Mouse (Mus musculus) intestine, embryonic 14.5 days (tissue): ENCODE data around the gene Hspa14. TPM values are rescaled to one million over a fixed set of nuclear protein-coding genes. Genes with fewer than 3 reads are reported as not detected.

Source experiments
- ATAC-seq: fragments of 200-750 bp; cut with Nextera tagmentation; replicated peaks from 2 replicates; pipeline ENCODE4 v1.8.0; 2017; ENCODE audit warnings: low read depth, moderate number of reproducible peaks, moderate TSS enrichment, moderate library complexity; ENCODE audit not compliant: low FRiP score, low TSS enrichment
- DNase-seq: peaks from one replicate; pipeline ENCODE4 v3.0.0-alpha.2; 2018; ENCODE audit warnings: low spot score
- H3K27ac ChIP-seq: fragments of 300-500 bp; sonication (generic); 2 replicates; pipeline ENCODE4 v1.5.1; 2014; ENCODE audit warnings: low read depth, mild to moderate bottlenecking, control low read depth
- H3K27me3 ChIP-seq: fragments of 300-500 bp; sonication (generic); replicated peaks from 2 replicates; pipeline ENCODE4 v1.6.1; 2014; ENCODE audit warnings: low read length, control low read depth; ENCODE audit not compliant: control insufficient read depth, insufficient read depth
- H3K36me3 ChIP-seq: fragments of 300-500 bp; sonication (generic); 2 replicates; pipeline ENCODE4 v1.6.1; 2014; ENCODE audit warnings: low read length, control low read depth; ENCODE audit not compliant: control insufficient read depth, insufficient read depth
- H3K4me1 ChIP-seq: fragments of 300-500 bp; sonication (generic); replicated peaks from 2 replicates; pipeline ENCODE4 v1.6.1; 2014; ENCODE audit warnings: low read length, control low read depth, mixed read lengths; ENCODE audit not compliant: control insufficient read depth, insufficient read depth
- H3K4me2 ChIP-seq: fragments of 300-500 bp; sonication (generic); 2 replicates; pipeline ENCODE4 v1.6.1; 2014; ENCODE audit warnings: low read length
- H3K4me3 ChIP-seq: fragments of 300-500 bp; sonication (generic); 2 replicates; pipeline ENCODE4 v1.5.1; 2014; ENCODE audit warnings: low read depth, low read length, control low read depth, mixed read lengths
- H3K9ac ChIP-seq: fragments of 300-500 bp; sonication (generic); 2 replicates; pipeline ENCODE4 v1.6.1; 2014; ENCODE audit warnings: mild to moderate bottlenecking, low read length
- H3K9me3 ChIP-seq: fragments of 300-500 bp; sonication (generic); 2 replicates; pipeline ENCODE4 v1.6.1; 2016; ENCODE audit warnings: low read length, control low read depth; ENCODE audit not compliant: control insufficient read depth
- WGBS: fragments of 180-500 bp; shearing (Covaris S2); extraction: QIAGEN DNeasy Blood & Tissue Kit; methylation state at CpG from one replicate; pipeline ENCODE4 v1.1.7; 2014; 5-methylcytosine and 5-hydroxymethylcytosine counted together
- polyA plus RNA-seq: library from polyadenylated mRNA; unstranded; fragments of >200 nt; fragmentation: Nextera tagmentation; extraction: Ambion mirVana; gene quantifications from 2 replicates; pipeline ENCODE4 v1.2.1, GENCODE M21; 2014

Hspa14 gene
- polyA plus RNA-seq, 1 experiment from 2014 or later, result 113 TPM

- no peak for DNase-seq
- no peak overlapping the region for H3K27ac ChIP-seq
- H3K4me1 ChIP-seq, result no peaks in the 10 kb centered on the region
- no peaks in the 10 kb centered on the region for H3K9me3 ChIP-seq
- no peak overlapping the region for H3K4me3 ChIP-seq
- H3K27me3 ChIP-seq, result no peaks in the 10 kb centered on the region
- peaks cover 43% of the 10 kb centered on the region for H3K36me3 ChIP-seq
- H3K9ac ChIP-seq, result no peak overlapping the region
- 81% methylated on average over 4 of the region's 4 CpGs for WGBS
- ATAC-seq, result no peak
- no peak overlapping the region for H3K4me2 ChIP-seq
Measured at GRCm38 (mm10) chr2:3456590-3456989, 56.0 kb downstream of the Hspa14 start.

DNA sequence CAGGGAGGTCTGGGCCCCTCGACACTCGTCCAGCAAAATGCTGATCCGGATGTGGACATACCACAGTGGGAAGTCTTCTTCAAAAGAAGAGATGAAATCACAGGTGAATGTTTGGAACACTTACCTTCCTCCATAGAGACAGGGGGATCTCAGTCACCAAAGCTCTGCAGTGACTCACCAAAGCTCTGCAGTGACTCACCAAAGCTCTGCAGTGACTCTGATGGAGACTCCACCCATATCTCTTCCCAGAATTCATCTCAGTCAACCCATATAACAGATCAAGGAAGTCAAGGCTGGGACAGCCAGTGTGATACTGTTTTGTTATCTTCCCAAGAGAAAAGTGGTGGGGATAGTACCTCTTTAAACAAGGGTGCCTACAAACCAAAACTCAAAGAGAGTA lies 59.5 kb downstream of the Hspa14 start:
- H3K27ac ChIP-seq, result no peak overlapping the region
- no peaks in the 10 kb centered on the region for H3K27me3 ChIP-seq
- 87% methylated on average over 3 of the region's 3 CpGs for WGBS
- peaks cover 26% of the 10 kb centered on the region for H3K36me3 ChIP-seq
- no peak overlapping the region for H3K9ac ChIP-seq
- DNase-seq (no peak), ATAC-seq (no peak)
- no peaks in the 10 kb centered on the region for H3K9me3 ChIP-seq
- H3K4me2 ChIP-seq, result no peak overlapping the region
- no peaks in the 10 kb centered on the region for H3K4me1 ChIP-seq
- no peak overlapping the region for H3K4me3 ChIP-seq

GRCm38 (mm10) chr2:3449431-3449830 lies 63.2 kb downstream of the Hspa14 start:
- H3K27ac ChIP-seq, result no peak overlapping the region
- no peak overlapping the region for H3K4me3 ChIP-seq
- WGBS, result 62% methylated on average over 2 of the region's 2 CpGs
- no peaks in the 10 kb centered on the region for H3K4me1 ChIP-seq
- H3K9me3 ChIP-seq, result no peaks in the 10 kb centered on the region
- ATAC-seq (no peak), DNase-seq (no peak)
- peaks cover 17% of the 10 kb centered on the region for H3K36me3 ChIP-seq
- H3K27me3 ChIP-seq, result no peaks in the 10 kb centered on the region
- H3K9ac ChIP-seq, result no peak overlapping the region
- H3K4me2 ChIP-seq, result no peak overlapping the region

DNA sequence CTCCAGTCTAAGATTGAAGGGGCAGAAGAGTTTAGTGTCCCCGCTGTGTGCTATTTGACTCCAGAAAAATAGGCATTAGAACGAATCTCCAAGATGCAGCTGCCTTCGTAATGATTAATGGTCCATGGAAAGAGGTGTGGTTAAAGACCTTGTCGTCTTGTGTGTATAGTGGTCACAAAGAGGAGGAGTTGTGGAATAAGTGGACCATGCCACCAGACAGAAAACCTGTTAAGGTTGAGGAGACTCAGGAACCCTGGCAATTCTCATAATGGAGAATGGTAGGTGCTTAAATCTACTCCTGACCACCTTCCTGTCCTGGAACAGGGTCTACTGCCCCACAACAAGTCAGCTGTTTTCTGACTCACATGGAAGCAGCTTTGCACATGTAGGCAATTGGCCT lies 66.6 kb downstream of the Hspa14 start:
- no peaks in the 10 kb centered on the region for H3K4me1 ChIP-seq
- H3K27ac ChIP-seq, result no peak overlapping the region
- no peak for DNase-seq
- WGBS, result 79% methylated on average over 4 of the region's 4 CpGs
- H3K9me3 ChIP-seq, result no peaks in the 10 kb centered on the region
- H3K36me3 ChIP-seq, result 0 out of 2 replicates have a peak, but pooled peaks cover 4% of the 10 kb centered on the region
- no peak overlapping the region for H3K9ac ChIP-seq
- no peaks in the 10 kb centered on the region for H3K27me3 ChIP-seq
- H3K4me2 ChIP-seq, result no peak overlapping the region
- H3K4me3 ChIP-seq, result no peak overlapping the region
- ATAC-seq, result no peak

DNA sequence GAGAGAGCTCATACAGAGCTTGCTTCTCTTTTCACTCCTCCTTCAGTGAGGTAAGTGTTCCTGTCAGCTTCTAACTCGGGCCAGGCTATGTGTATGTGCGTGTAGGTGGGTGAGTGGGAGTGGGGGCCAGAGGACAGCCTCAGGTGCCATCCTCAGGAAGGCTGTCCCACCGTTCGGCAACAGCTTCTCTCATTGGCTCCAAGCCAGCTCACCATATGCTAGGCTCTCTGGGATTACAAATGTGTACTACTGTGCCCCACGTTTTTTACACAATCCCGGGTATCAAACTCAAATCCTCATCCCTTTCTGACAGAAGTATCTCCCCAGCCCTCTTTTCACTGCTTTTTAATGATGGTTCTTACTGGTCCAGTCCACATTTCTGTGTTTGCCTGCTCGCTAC lies 68.4 kb downstream of the Hspa14 start:
- no peak for DNase-seq
- WGBS, result 52% methylated on average over 7 of the region's 7 CpGs
- Histone ChIP-seq H3K4me3 (no peak overlapping the region), H3K36me3 (0 out of 2 replicates have a peak, but pooled peaks cover 8% of the 10 kb centered on the region), H3K4me2 (no peak overlapping the region), H3K9ac (no peak overlapping the region), H3K4me1 (no peaks in the 10 kb centered on the region), H3K9me3 (no peaks in the 10 kb centered on the region), H3K27ac (no peak overlapping the region), H3K27me3 (no peaks in the 10 kb centered on the region)
- ATAC-seq, result no peak

Other genes with a start within 250 kb of the Hspa14 start
- gene Nmt2, start 228.6 kb downstream of the Hspa14 start, polyA plus RNA-seq, result 49.9 and 51.0 TPM in 2 replicates
- 28.3 and 36.5 TPM in 2 replicates for gene Rpp38, start 180.2 kb downstream of the Hspa14 start, polyA plus RNA-seq
- gene Acbd7, start 176.6 kb downstream of the Hspa14 start, polyA plus RNA-seq, result 0.75 and 0.76 TPM in 2 replicates
- gene Olah, start 115.6 kb downstream of the Hspa14 start, polyA plus RNA-seq, result not detected in 2 replicates
- not detected in 2 replicates for gene Meig1, start 90.2 kb downstream of the Hspa14 start, polyA plus RNA-seq
- gene Dclre1c, start 88.7 kb downstream of the Hspa14 start, polyA plus RNA-seq, result 7.2 and 7.8 TPM in 2 replicates
- gene Suv39h2, start 37.8 kb downstream of the Hspa14 start, polyA plus RNA-seq, result 15.3 and 16.0 TPM in 2 replicates
- 4.8 and 5.1 TPM in 2 replicates for gene Gm45902, start within 50 bp of the Hspa14 start, polyA plus RNA-seq
- 0.22 TPM in 2 replicates for gene Cdnf, start 216 bp upstream of the Hspa14 start, polyA plus RNA-seq
- gene Fam107b, start 57.7 kb upstream of the Hspa14 start, polyA plus RNA-seq, result 61.2 and 67.1 TPM in 2 replicates